Mouse (Mus musculus): Measurements from ENCODE around the gene Arfgap3. TPM values are rescaled to one million over a fixed set of nuclear protein-coding genes. Genes with fewer than 3 reads are reported as not detected.

Gene Arfgap3
- total and polyA plus RNA-seq, 2 experiments from 2014 or later = 22.4 to 86.9 TPM

GRCm38 (mm10) chr15:83299450-83299849, 50.6 kb downstream of the Arfgap3 start:
- H3K4me1 ChIP-seq (ENCODE audit: control insufficient read depth, insufficient read depth) = peaks cover 9% of the 10 kb centered on the region; the same call in 1 of the 2 replicates
- no peak overlapping the region for H3K4me3 ChIP-seq (ENCODE audit: low read depth, low read length)
- no peaks in the 10 kb centered on the region for H3K27me3 ChIP-seq (ENCODE audit: control insufficient read depth, insufficient read depth, low read length)
- H3K27ac ChIP-seq (ENCODE audit: low read depth) = no peak overlapping the region
- TF ChIP-seq CTCF (IDR thresholded peaks at IDR 0.05; ENCODE audit: low read depth) = no peak
- no peak for TF ChIP-seq EP300 (IDR thresholded peaks at IDR 0.05; ENCODE audit: low read depth)
- no peak overlapping the region for H3K9ac ChIP-seq (replicated peaks; ENCODE audit: low read depth, low read length)
- no peak for ATAC-seq (ENCODE audit: insufficient read depth, low read depth)
- no peak overlapping the region for H3K4me2 ChIP-seq (ENCODE audit: low read depth, low read length)
- no peak for DNase-seq (ENCODE audit: low spot score)
- no peaks in the 10 kb centered on the region for H3K9me3 ChIP-seq (replicated peaks; ENCODE audit: control insufficient read depth, low read length)
- peaks cover 26% of the 10 kb centered on the region for H3K36me3 ChIP-seq (replicated peaks; ENCODE audit: control insufficient read depth, insufficient read depth, low read length)
- 53% methylated on average over 7 of the region's 7 CpGs for WGBS

- no peaks in the 10 kb centered on the region for H3K27me3 ChIP-seq (ENCODE audit: control insufficient read depth, insufficient read depth, low read length)
- DNase-seq (ENCODE audit: low spot score) = no peak
- no peak overlapping the region for H3K4me3 ChIP-seq (ENCODE audit: low read depth, low read length)
- no peaks in the 10 kb centered on the region for H3K9me3 ChIP-seq (replicated peaks; ENCODE audit: control insufficient read depth, low read length)
- H3K4me1 ChIP-seq (ENCODE audit: control insufficient read depth, insufficient read depth) = peaks cover 8% of the 10 kb centered on the region; the same call in 1 of the 2 replicates
- no peak for TF ChIP-seq EP300 (IDR thresholded peaks at IDR 0.05; ENCODE audit: low read depth)
- peak; percentile 33 for TF ChIP-seq CTCF (IDR thresholded peaks at IDR 0.05; ENCODE audit: low read depth)
- no peak overlapping the region for H3K4me2 ChIP-seq (ENCODE audit: low read depth, low read length)
- no peak for ATAC-seq (ENCODE audit: insufficient read depth, low read depth)
- 93% methylated on average over 2 of the region's 2 CpGs for WGBS
- H3K27ac ChIP-seq (ENCODE audit: low read depth) = no peak overlapping the region
- no peak overlapping the region for H3K9ac ChIP-seq (replicated peaks; ENCODE audit: low read depth, low read length)
- H3K36me3 ChIP-seq (replicated peaks; ENCODE audit: control insufficient read depth, insufficient read depth, low read length) = peaks cover 22% of the 10 kb centered on the region
These were observed 51.2 kb downstream of the Arfgap3 start for GRCm38 (mm10) chr15:83298810-83299209.

GRCm38 (mm10) chr15:83298313-83298712, 51.7 kb downstream of the Arfgap3 start:
- no peaks in the 10 kb centered on the region for H3K27me3 ChIP-seq (ENCODE audit: control insufficient read depth, insufficient read depth, low read length)
- H3K9me3 ChIP-seq (replicated peaks; ENCODE audit: control insufficient read depth, low read length) = no peaks in the 10 kb centered on the region
- peaks cover 22% of the 10 kb centered on the region for H3K36me3 ChIP-seq (replicated peaks; ENCODE audit: control insufficient read depth, insufficient read depth, low read length)
- H3K4me1 ChIP-seq (ENCODE audit: control insufficient read depth, insufficient read depth) = peaks cover 11% of the 10 kb centered on the region; the same call in 1 of the 2 replicates
- DNase-seq (ENCODE audit: low spot score) (no peak), ATAC-seq (ENCODE audit: insufficient read depth, low read depth) (no peak)
- H3K4me2 ChIP-seq (ENCODE audit: low read depth, low read length) = no peak overlapping the region
- no peak overlapping the region for H3K4me3 ChIP-seq (ENCODE audit: low read depth, low read length)
- no peak overlapping the region for H3K27ac ChIP-seq (ENCODE audit: low read depth)
- no peak for TF ChIP-seq CTCF (IDR thresholded peaks at IDR 0.05; ENCODE audit: low read depth)
- TF ChIP-seq EP300 (IDR thresholded peaks at IDR 0.05; ENCODE audit: low read depth) = no peak
- 87% methylated on average over 8 of the region's 8 CpGs for WGBS
- no peak overlapping the region for H3K9ac ChIP-seq (replicated peaks; ENCODE audit: low read depth, low read length)

GRCm38 (mm10) chr15:83296771-83297311, 53.2 kb downstream of the Arfgap3 start:
- ATAC-seq (ENCODE audit: insufficient read depth, low read depth) (no peak), DNase-seq (ENCODE audit: low spot score) (no peak)
- Histone ChIP-seq H3K27ac (ENCODE audit: low read depth) (no peak overlapping the region), H3K4me1 (ENCODE audit: control insufficient read depth, insufficient read depth) (peaks cover 11% of the 10 kb centered on the region; the same call in 1 of the 2 replicates), H3K27me3 (ENCODE audit: control insufficient read depth, insufficient read depth, low read length) (no peaks in the 10 kb centered on the region), H3K9me3 (replicated peaks; ENCODE audit: control insufficient read depth, low read length) (no peaks in the 10 kb centered on the region), H3K9ac (replicated peaks; ENCODE audit: low read depth, low read length) (no peak overlapping the region), H3K36me3 (replicated peaks; ENCODE audit: control insufficient read depth, insufficient read depth, low read length) (peaks cover 16% of the 10 kb centered on the region), H3K4me3 (ENCODE audit: low read depth, low read length) (no peak overlapping the region), H3K4me2 (ENCODE audit: low read depth, low read length) (no peak overlapping the region)
- WGBS = 54% methylated on average over 6 of the region's 8 CpGs
- no peak for TF ChIP-seq CTCF (IDR thresholded peaks at IDR 0.05; ENCODE audit: low read depth)
- TF ChIP-seq EP300 (IDR thresholded peaks at IDR 0.05; ENCODE audit: low read depth) = no peak

- H3K9ac ChIP-seq (replicated peaks; ENCODE audit: low read depth, low read length) = no peak overlapping the region
- no peak overlapping the region for H3K4me2 ChIP-seq (ENCODE audit: low read depth, low read length)
- H3K27me3 ChIP-seq (ENCODE audit: control insufficient read depth, insufficient read depth, low read length) = no peaks in the 10 kb centered on the region
- 79% methylated on average over 4 of the region's 4 CpGs for WGBS
- H3K36me3 ChIP-seq (replicated peaks; ENCODE audit: control insufficient read depth, insufficient read depth, low read length) = peaks cover 9% of the 10 kb centered on the region; the same call in 1 of the 2 replicates
- ATAC-seq (ENCODE audit: insufficient read depth, low read depth) = no peak
- no peak overlapping the region for H3K27ac ChIP-seq (ENCODE audit: low read depth)
- no peak for TF ChIP-seq CTCF (IDR thresholded peaks at IDR 0.05; ENCODE audit: low read depth)
- TF ChIP-seq EP300 (IDR thresholded peaks at IDR 0.05; ENCODE audit: low read depth) = no peak
- DNase-seq (ENCODE audit: low spot score) = no peak
- peaks cover 11% of the 10 kb centered on the region; the same call in 1 of the 2 replicates for H3K4me1 ChIP-seq (ENCODE audit: control insufficient read depth, insufficient read depth)
- H3K9me3 ChIP-seq (replicated peaks; ENCODE audit: control insufficient read depth, low read length) = no peaks in the 10 kb centered on the region
- H3K4me3 ChIP-seq (ENCODE audit: low read depth, low read length) = no peak overlapping the region
These were observed 54.0 kb downstream of the Arfgap3 start for GRCm38 (mm10) chr15:83296050-83296449.

- Histone ChIP-seq H3K9ac (replicated peaks; ENCODE audit: low read depth, low read length) (no peak overlapping the region), H3K4me2 (ENCODE audit: low read depth, low read length) (no peak overlapping the region), H3K9me3 (replicated peaks; ENCODE audit: control insufficient read depth, low read length) (no peaks in the 10 kb centered on the region), H3K4me1 (ENCODE audit: control insufficient read depth, insufficient read depth) (peaks cover 7% of the 10 kb centered on the region; the same call in 1 of the 2 replicates), H3K4me3 (ENCODE audit: low read depth, low read length) (no peak overlapping the region), H3K27ac (ENCODE audit: low read depth) (0 out of 2 replicates have a peak overlapping the region, but pooled peaks have one; percentile 80), H3K36me3 (replicated peaks; ENCODE audit: control insufficient read depth, insufficient read depth, low read length) (peaks cover 6% of the 10 kb centered on the region; the same call in 1 of the 2 replicates), H3K27me3 (ENCODE audit: control insufficient read depth, insufficient read depth, low read length) (no peaks in the 10 kb centered on the region)
- WGBS = 69% methylated on average over 3 of the region's 3 CpGs
- ATAC-seq (ENCODE audit: insufficient read depth, low read depth) (no peak), DNase-seq (ENCODE audit: low spot score) (no peak)
- no peak for TF ChIP-seq EP300 (IDR thresholded peaks at IDR 0.05; ENCODE audit: low read depth)
- TF ChIP-seq CTCF (IDR thresholded peaks at IDR 0.05; ENCODE audit: low read depth) = no peak
These were observed 55.1 kb downstream of the Arfgap3 start for GRCm38 (mm10) chr15:83294954-83295353.

All from heart, postnatal 0 days (tissue).